Mouse (Mus musculus) neural tube, embryonic 14.5 days (tissue): Measurements from ENCODE around the gene Ppfibp1. TPM values are rescaled to one million over a fixed set of nuclear protein-coding genes. Genes with fewer than 3 reads are reported as not detected.

Source experiments
- ATAC-seq: fragments of 200-750 bp; cut with Nextera tagmentation; 2 replicates; pipeline ENCODE4 v1.8.0; 2017; ENCODE audit warnings: low read depth, mild to moderate bottlenecking, moderate TSS enrichment, moderate library complexity
- H3K27ac ChIP-seq: fragments of 300-500 bp; sonication (generic); 2 replicates; pipeline ENCODE4 v1.5.1; 2014; ENCODE audit warnings: low read depth, mild to moderate bottlenecking, control low read depth, low read length, moderate library complexity, mixed read lengths
- H3K27me3 ChIP-seq: fragments of 300-500 bp; sonication (generic); 2 replicates; pipeline ENCODE4 v1.6.1; 2014; ENCODE audit warnings: low read length; ENCODE audit not compliant: control insufficient read depth, insufficient read depth
- H3K36me3 ChIP-seq: fragments of 300-500 bp; sonication (generic); 2 replicates; pipeline ENCODE4 v1.6.1; 2014; ENCODE audit warnings: low read length, mixed read lengths; ENCODE audit not compliant: control insufficient read depth, insufficient read depth
- H3K4me1 ChIP-seq: fragments of 300-500 bp; sonication (generic); 2 replicates; pipeline ENCODE4 v1.6.1; 2014; ENCODE audit warnings: low read length; ENCODE audit not compliant: control insufficient read depth, insufficient read depth
- H3K4me2 ChIP-seq: fragments of 300-500 bp; sonication (generic); 2 replicates; pipeline ENCODE4 v1.6.1; 2014; ENCODE audit warnings: mild to moderate bottlenecking, low read depth, low read length, control low read depth
- H3K4me3 ChIP-seq: fragments of 300-500 bp; sonication (generic); 2 replicates; pipeline ENCODE4 v1.5.1; 2014; ENCODE audit warnings: low read depth, low read length, control low read depth, mixed read lengths
- H3K9ac ChIP-seq: fragments of 300-500 bp; sonication (generic); replicated peaks from 2 replicates; pipeline ENCODE4 v1.6.1; 2014; ENCODE audit warnings: low read depth, mild to moderate bottlenecking, control low read depth, low read length, mixed read lengths
- H3K9me3 ChIP-seq: fragments of 300-500 bp; sonication (generic); 2 replicates; pipeline ENCODE4 v1.6.1; 2016; ENCODE audit warnings: low read length; ENCODE audit not compliant: control insufficient read depth
- WGBS: fragments of 180-500 bp; shearing (Covaris S2); extraction: QIAGEN DNeasy Blood & Tissue Kit; methylation state at CpG from one replicate; pipeline ENCODE4 v1.1.7; 2014; 5-methylcytosine and 5-hydroxymethylcytosine counted together
- polyA plus RNA-seq: library from polyadenylated mRNA; unstranded; fragments of >200 nt; fragmentation: Nextera tagmentation; extraction: Ambion mirVana; gene quantifications from 2 replicates; pipeline ENCODE4 v1.2.1, GENCODE M21; 2014

Ppfibp1 gene
- polyA plus RNA-seq, 1 experiment from 2014 or later = 8.5 TPM

DNA sequence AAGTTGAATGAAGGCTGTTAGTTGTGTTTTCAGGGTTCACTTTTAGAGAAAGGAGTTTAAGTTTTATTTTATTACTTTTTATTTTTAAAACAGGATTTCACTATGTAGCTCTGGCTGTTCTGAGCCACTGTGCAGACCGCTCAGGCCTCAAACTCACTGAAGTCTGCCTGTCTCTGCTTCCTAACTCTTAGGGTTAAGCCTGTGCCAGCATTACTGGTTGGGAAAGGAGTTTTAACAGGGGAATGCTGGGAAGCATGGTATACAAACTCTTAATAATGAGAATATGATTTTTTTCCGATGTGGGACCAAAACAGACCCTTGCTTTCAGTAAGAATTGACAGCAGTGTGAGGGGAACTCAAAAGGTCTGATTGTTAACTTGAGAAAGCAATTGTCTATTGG is 1.9 kb downstream of the Ppfibp1 start:
- H3K27ac ChIP-seq = no peak overlapping the region
- ATAC-seq = no peak
- no peaks in the 10 kb centered on the region for H3K36me3 ChIP-seq
- no peak overlapping the region for H3K4me2 ChIP-seq
- H3K9me3 ChIP-seq = no peaks in the 10 kb centered on the region
- peaks cover 4% of the 10 kb centered on the region; the same call in 1 of the 2 replicates for H3K27me3 ChIP-seq
- WGBS = 67% methylated on average over 2 of the region's 2 CpGs
- H3K4me3 ChIP-seq = no peak overlapping the region
- H3K4me1 ChIP-seq = no peaks in the 10 kb centered on the region
- H3K9ac ChIP-seq = no peak overlapping the region

DNA sequence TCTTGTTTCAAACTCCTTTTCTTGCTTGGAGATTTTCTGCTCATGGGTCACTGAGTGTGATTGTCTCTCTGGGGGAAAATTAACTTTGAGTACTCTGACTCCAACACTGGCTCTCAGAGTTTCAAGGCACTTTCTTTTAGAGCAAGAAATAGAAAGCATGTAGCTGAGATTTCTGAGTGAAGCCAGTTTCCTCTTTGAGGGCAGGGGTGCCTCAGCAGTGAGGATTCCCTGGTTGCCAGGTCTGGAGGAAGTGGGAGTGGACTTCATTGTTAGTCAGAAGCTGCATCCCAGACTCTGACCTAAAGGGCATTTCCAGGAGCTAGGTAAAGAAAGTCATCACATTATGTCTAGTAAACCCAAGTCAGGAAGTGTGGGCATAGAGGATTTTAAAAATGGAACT is 2.3 kb downstream of the Ppfibp1 start:
- H3K9me3 ChIP-seq = no peaks in the 10 kb centered on the region
- no peak for ATAC-seq
- H3K27me3 ChIP-seq = peaks cover 4% of the 10 kb centered on the region; the same call in 1 of the 2 replicates
- H3K4me1 ChIP-seq = no peaks in the 10 kb centered on the region
- no peak overlapping the region for H3K9ac ChIP-seq
- H3K36me3 ChIP-seq = no peaks in the 10 kb centered on the region
- H3K4me2 ChIP-seq = no peak overlapping the region; the same call in 1 of the 2 replicates
- H3K4me3 ChIP-seq = no peak overlapping the region
- no peak overlapping the region for H3K27ac ChIP-seq

DNA sequence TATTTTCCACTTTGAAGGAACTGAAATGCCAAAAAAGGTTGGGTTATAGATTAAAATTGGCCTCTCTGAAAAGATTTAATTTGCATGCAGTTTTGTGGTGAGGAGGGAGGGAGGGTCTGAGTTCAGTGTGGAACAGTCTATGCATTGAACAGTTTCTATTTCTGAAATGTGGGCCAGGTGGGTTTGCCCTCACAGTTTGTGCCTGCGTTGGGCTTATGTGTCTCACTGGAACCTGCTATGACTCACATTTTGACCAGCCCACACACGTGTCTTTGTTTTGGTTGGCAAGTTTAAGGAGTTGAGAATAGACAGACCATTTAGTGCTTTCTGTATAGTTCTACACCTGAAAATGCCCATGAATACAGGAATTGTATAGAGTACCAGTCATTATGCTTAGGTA is 5.6 kb downstream of the Ppfibp1 start:
- no peaks in the 10 kb centered on the region for H3K9me3 ChIP-seq
- no peak overlapping the region for H3K4me3 ChIP-seq
- no peak overlapping the region for H3K9ac ChIP-seq
- peaks cover 4% of the 10 kb centered on the region; the same call in 1 of the 2 replicates for H3K27me3 ChIP-seq
- no peak overlapping the region for H3K27ac ChIP-seq
- no peaks in the 10 kb centered on the region for H3K36me3 ChIP-seq
- H3K4me2 ChIP-seq = no peak overlapping the region
- 83% methylated on average over 2 of the region's 2 CpGs for WGBS
- H3K4me1 ChIP-seq = no peaks in the 10 kb centered on the region
- ATAC-seq = no peak

DNA sequence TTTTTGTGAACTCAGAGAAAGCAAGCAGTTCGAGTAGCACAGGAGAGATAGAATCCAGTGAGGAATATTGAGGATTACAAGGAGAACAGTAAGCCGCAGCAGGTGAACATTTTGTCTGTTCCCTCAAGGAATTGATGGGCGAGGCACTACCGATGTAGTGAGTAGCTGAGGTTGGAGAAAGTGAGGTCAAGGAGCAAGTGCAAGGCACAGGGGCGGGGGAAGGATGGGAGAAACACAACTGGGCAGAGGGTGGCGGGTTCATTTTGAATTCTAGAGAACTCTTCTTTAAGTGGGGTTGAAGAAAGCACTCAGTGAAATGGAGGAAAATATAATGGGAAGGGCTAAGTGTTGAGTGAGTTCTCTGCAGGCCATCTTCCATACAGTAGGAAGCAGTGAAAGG is 10.4 kb downstream of the Ppfibp1 start:
- H3K9me3 ChIP-seq = no peaks in the 10 kb centered on the region
- no peak overlapping the region for H3K9ac ChIP-seq
- H3K4me1 ChIP-seq = no peaks in the 10 kb centered on the region
- H3K36me3 ChIP-seq = no peaks in the 10 kb centered on the region
- no peak overlapping the region for H3K4me2 ChIP-seq
- ATAC-seq = no peak
- no peak overlapping the region for H3K27ac ChIP-seq
- H3K4me3 ChIP-seq = no peak overlapping the region
- 82% methylated on average over 6 of the region's 6 CpGs for WGBS
- H3K27me3 ChIP-seq = no peaks in the 10 kb centered on the region

DNA sequence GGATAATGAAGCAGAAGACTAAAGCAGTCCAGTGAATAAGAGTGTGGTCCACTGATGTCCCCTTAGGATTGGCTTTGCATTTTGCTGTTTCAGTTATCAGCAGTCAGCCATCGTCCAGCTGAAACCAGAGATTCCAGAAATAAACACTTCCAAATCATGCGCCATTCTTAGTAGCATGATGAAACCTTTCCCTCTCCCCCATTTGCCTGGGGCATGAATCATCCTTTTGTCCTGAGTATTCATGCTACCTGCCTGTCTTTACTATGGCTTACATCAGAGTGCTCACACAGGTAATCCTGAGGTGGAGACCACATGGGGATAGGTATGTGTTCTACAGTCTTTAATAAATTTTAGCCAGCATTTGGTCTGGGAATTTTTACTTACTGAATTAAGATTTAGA is 11.4 kb downstream of the Ppfibp1 start:
- Histone ChIP-seq H3K27ac (no peak overlapping the region), H3K9ac (no peak overlapping the region), H3K4me3 (no peak overlapping the region), H3K4me1 (no peaks in the 10 kb centered on the region), H3K27me3 (no peaks in the 10 kb centered on the region), H3K36me3 (no peaks in the 10 kb centered on the region), H3K4me2 (no peak overlapping the region), H3K9me3 (no peaks in the 10 kb centered on the region)
- no peak for ATAC-seq
- WGBS = 87% methylated on average over 2 of the region's 2 CpGs

DNA sequence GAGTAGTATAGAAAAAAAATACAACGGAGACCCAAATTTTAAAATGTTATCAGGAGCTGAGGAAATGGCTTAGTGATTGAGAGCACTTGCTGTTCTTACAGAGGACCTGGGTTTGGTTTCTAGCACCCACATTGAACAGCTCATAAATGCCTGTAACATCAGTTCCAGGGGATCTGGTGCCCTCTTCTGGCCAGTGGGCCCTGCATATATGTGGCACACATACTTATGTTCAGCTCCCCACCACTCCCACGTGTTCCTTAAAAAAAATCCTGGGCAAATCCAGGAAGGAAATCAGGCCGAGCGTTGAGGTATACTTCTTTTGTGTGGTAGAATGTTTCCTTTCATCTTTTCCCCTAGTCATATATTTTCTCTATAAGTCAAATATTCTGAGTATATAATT is 13.6 kb downstream of the Ppfibp1 start:
- H3K27me3 ChIP-seq = no peaks in the 10 kb centered on the region
- WGBS = 93% methylated on average over 4 of the region's 4 CpGs
- no peak overlapping the region for H3K9ac ChIP-seq
- no peak overlapping the region for H3K4me2 ChIP-seq
- H3K4me3 ChIP-seq = no peak overlapping the region
- ATAC-seq = no peak
- H3K4me1 ChIP-seq = no peaks in the 10 kb centered on the region
- H3K27ac ChIP-seq = no peak overlapping the region
- no peaks in the 10 kb centered on the region for H3K9me3 ChIP-seq
- H3K36me3 ChIP-seq = no peaks in the 10 kb centered on the region

DNA sequence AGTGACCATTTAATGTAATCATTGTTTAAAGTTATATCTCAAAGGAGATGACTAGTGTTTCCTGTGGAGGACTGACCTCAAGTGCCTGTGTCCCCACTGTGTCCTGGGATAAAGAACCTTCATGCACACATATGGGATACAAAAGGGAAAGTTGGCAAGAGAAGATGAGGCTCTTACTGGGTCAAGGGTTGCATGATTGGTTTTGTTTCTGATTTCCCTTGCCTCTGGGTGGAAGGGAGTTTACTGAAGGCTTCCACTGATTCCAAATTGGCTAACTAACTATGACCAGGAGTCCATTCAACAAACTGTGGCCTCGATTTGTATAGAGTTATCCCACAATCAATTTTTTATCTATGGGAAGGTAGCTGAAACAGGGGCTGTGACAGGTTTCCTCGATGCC is 15.3 kb downstream of the Ppfibp1 start:
- 83% methylated on average over 2 of the region's 2 CpGs for WGBS
- H3K9me3 ChIP-seq = no peaks in the 10 kb centered on the region
- H3K4me3 ChIP-seq = no peak overlapping the region
- H3K36me3 ChIP-seq = no peaks in the 10 kb centered on the region
- no peak for ATAC-seq
- H3K4me2 ChIP-seq = no peak overlapping the region
- no peak overlapping the region for H3K27ac ChIP-seq
- H3K27me3 ChIP-seq = no peaks in the 10 kb centered on the region
- no peak overlapping the region for H3K9ac ChIP-seq
- H3K4me1 ChIP-seq = no peaks in the 10 kb centered on the region

DNA sequence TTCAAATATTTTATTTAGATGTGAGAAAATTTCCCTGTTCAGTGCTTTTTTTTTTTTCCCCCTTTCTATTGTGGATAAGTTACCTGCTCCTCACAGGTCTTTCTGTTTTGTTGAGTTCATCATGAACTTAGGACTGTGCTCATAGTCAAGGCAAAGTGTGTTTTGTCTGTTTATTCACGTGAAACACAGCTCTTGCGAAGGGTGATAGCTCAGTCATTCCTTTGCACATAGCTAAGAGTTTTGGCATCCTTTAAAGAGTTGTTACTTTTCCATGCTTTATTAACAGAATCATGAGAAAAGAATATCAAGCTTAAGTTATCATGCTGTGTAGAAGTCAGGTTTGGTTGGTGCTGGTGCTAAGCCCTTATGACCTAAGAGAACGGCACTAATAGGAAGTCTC is 16.4 kb downstream of the Ppfibp1 start:
- H3K9me3 ChIP-seq = no peaks in the 10 kb centered on the region
- H3K4me3 ChIP-seq = no peak overlapping the region
- no peak for ATAC-seq
- H3K27ac ChIP-seq = no peak overlapping the region
- H3K4me1 ChIP-seq = no peaks in the 10 kb centered on the region
- H3K9ac ChIP-seq = no peak overlapping the region
- no peaks in the 10 kb centered on the region for H3K27me3 ChIP-seq
- H3K36me3 ChIP-seq = no peaks in the 10 kb centered on the region
- WGBS = 92% methylated on average over 3 of the region's 3 CpGs
- no peak overlapping the region for H3K4me2 ChIP-seq

DNA sequence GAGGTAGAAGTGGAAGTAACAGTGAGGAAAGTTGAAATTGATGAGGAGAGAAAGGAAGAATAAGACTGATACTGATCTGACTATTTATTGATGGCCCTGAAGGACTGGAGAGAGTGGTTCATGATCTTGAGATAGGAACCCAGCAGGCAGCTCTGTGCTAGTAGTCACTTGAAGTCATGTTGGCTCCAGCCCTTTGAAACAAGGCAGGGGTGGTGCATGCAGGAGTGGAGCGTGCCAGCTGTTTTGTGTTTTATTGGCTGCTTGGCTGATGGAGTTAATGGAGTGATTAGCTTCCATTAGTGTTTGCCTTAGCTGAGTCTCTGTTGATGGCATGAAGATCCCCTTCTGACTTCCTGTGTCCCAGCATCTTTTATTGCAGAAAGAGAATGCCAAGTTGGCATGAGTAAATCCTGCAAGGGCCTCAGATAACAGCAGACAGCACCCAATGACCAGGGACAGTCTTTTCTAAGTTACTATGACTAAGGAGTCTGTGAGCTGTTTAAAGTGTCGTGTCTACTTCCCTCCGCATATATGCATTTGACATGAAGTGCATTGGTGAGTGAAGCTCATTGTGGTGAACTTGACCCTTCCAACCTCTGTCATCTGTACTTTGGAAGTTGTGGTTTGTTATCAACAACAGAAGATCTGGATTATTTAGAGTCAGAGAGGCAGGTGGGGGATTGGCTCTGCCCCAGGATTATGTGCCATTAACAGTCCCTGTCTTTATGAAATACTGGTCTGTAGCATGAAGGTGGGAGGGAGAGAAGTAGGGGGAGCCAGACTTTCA is 17.9 kb downstream of the Ppfibp1 start:
- no peak overlapping the region for H3K27ac ChIP-seq

More for the DNA sequence above, 17.9 kb downstream of the Ppfibp1 start:
- ATAC-seq = no peak
- Histone ChIP-seq H3K36me3 (no peaks in the 10 kb centered on the region), H3K4me2 (no peak overlapping the region), H3K27me3 (no peaks in the 10 kb centered on the region), H3K9me3 (no peaks in the 10 kb centered on the region), H3K9ac (no peak overlapping the region), H3K4me1 (no peaks in the 10 kb centered on the region), H3K4me3 (no peak overlapping the region)
- 68% methylated on average over 3 of the region's 3 CpGs for WGBS
